Mouse (Mus musculus) liver, adult 2 months (tissue): Measurements from ENCODE around the gene Sln.

Experiments
- CTCF ChIP-seq: fragments of 200-500 bp; IDR thresholded peaks from 2 replicates; pipeline ENCODE4 v1.5.1; 2011; ENCODE audit warnings: low read depth, low read length, control low read depth
- POLR2A ChIP-seq: fragments of 200-500 bp; IDR thresholded peaks from 2 replicates; pipeline ENCODE4 v1.6.1; 2011; ENCODE audit warnings: low read length, control low read depth; ENCODE audit not compliant: insufficient read depth; ENCODE audit errors: extremely low read depth

- TF ChIP-seq CTCF (no peak), POLR2A (no peak)
These were observed 4.6 kb downstream of the Sln start for GRCm38 (mm10) chr9:53854525-53854924.
